Mouse (Mus musculus) liver, adult 2 months (tissue): ENCODE data around the gene Pik3ap1. TPM values are rescaled to one million over a fixed set of nuclear protein-coding genes. Genes with fewer than 3 reads are reported as not detected.

Experiments
- DNase-seq: peaks from one replicate; pipeline ENCODE4 v3.0.0-alpha.2; 2011; ENCODE audit warnings: low read depth, low spot score; ENCODE audit errors: extremely low read depth
- H3K27ac ChIP-seq: fragments of 200-500 bp; replicated peaks from 2 replicates; pipeline ENCODE4 v1.5.1; 2012; ENCODE audit warnings: low read depth, mild to moderate bottlenecking, control low read depth, inconsistent platforms, low read length; ENCODE audit not compliant: insufficient read depth
- H3K27me3 ChIP-seq: fragments of 200-500 bp; 2 replicates; pipeline ENCODE4 v1.6.1; 2012; ENCODE audit warnings: mild to moderate bottlenecking, moderate library complexity, low read length, inconsistent platforms; ENCODE audit not compliant: control insufficient read depth, insufficient read depth
- H3K36me3 ChIP-seq: fragments of 200-500 bp; 2 replicates; pipeline ENCODE4 v1.6.1; 2012; ENCODE audit warnings: low read length, inconsistent platforms; ENCODE audit not compliant: control insufficient read depth, insufficient read depth
- H3K4me1 ChIP-seq: fragments of 200-500 bp; 2 replicates; pipeline ENCODE4 v1.6.1; 2011; ENCODE audit warnings: low read length; ENCODE audit not compliant: control insufficient read depth, insufficient read depth
- H3K4me3 ChIP-seq: fragments of 200-500 bp; 2 replicates; pipeline ENCODE4 v1.5.1; 2011; ENCODE audit warnings: low read depth, mild to moderate bottlenecking, control low read depth, low read length, moderate library complexity; ENCODE audit not compliant: insufficient read depth
- H3K79me2 ChIP-seq: fragments of 200-500 bp; 2 replicates; pipeline ENCODE4 v1.6.1; 2012; ENCODE audit warnings: inconsistent platforms, mild to moderate bottlenecking, low read length, moderate library complexity; ENCODE audit not compliant: control insufficient read depth, insufficient read depth
- H3K9ac ChIP-seq: fragments of 200-500 bp; 2 replicates; pipeline ENCODE4 v1.6.1; 2012; ENCODE audit warnings: low read depth, mild to moderate bottlenecking, control low read depth, inconsistent platforms, low read length
- CTCF ChIP-seq: fragments of 200-500 bp; IDR thresholded peaks from 2 replicates; pipeline ENCODE4 v1.5.1; 2011; ENCODE audit warnings: low read depth, low read length, control low read depth
- POLR2A ChIP-seq: fragments of 200-500 bp; IDR thresholded peaks from 2 replicates; pipeline ENCODE4 v1.6.1; 2011; ENCODE audit warnings: low read length, control low read depth; ENCODE audit not compliant: insufficient read depth; ENCODE audit errors: extremely low read depth
- WGBS: fragments of 180-500 bp; shearing (Covaris S2); methylation state at CpG from one replicate; pipeline ENCODE4 v1.1.7; 2018; 5-methylcytosine and 5-hydroxymethylcytosine counted together
- polyA plus RNA-seq: library from polyadenylated mRNA; depleted of rRNA; stranded (reverse); fragments of >200 nt; gene quantifications from 2 replicates; pipeline ENCODE4 v1.2.3, GENCODE M21; 2012
- total RNA-seq: library from RNA; depleted of rRNA; stranded (reverse); fragments of >200 nt; gene quantifications from 2 replicates; pipeline ENCODE4 v1.2.3, GENCODE M21; 2014

Gene Pik3ap1
- total and polyA plus RNA-seq, 2 experiments: 21.7 to 31.9 TPM

DNA sequence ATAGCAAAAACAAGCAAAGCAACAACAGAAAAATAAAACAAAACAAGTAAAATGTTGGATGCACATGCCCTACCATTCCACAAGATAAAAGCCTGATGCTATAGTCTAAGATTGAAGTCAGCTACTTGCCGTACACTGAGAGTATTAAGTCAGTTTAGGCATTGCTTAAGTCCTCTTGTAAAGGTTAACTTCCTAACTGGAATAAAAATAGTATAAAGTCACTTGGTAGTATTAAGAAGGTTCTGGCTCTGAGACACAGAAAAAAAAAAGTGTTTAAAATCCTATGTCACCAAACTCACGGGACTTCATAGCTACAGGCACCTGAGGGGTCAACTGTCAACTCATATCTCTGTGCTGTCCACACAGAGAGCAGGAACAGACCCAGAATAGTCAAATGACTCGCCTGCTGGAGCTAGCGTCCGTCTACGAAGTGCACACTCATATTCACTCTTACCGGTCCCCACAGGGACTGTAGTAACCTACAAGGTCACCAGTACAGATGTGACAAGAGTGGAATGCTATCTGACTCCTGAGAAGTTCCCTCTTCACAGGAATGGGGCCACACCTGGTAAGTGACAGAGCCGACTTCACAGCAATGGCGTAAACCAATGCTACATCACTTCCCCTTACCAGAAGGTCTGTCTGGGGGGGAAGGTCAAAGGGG is 17.9 kb downstream of the Pik3ap1 start:
- no peak for DNase-seq
- 76% methylated on average over 9 of the region's 9 CpGs for WGBS

GRCm38 (mm10) chr19:41366192-41366853 is 18.6 kb downstream of the Pik3ap1 start:
- Histone ChIP-seq H3K36me3 (peaks cover 8% of the 10 kb centered on the region), H3K9ac (no peak overlapping the region), H3K27me3 (no peaks in the 10 kb centered on the region), H3K4me1 (peaks cover 10% of the 10 kb centered on the region), H3K27ac (no peak overlapping the region), H3K79me2 (peaks cover 35% of the 10 kb centered on the region), H3K4me3 (no peak overlapping the region)
- 92% methylated on average over 16 of the region's 16 CpGs for WGBS
- no peak for DNase-seq
- TF ChIP-seq POLR2A (no peak), CTCF (no peak)

More for the DNA sequence above, 17.9 kb downstream of the Pik3ap1 start:
- peaks cover 32% of the 10 kb centered on the region for H3K79me2 ChIP-seq
- no peaks in the 10 kb centered on the region for H3K27me3 ChIP-seq
- TF ChIP-seq CTCF: no peak
- TF ChIP-seq POLR2A: no peak
- no peak overlapping the region for H3K4me3 ChIP-seq
- H3K4me1 ChIP-seq: peaks cover 12% of the 10 kb centered on the region
- no peak overlapping the region for H3K27ac ChIP-seq
- peaks cover 8% of the 10 kb centered on the region for H3K36me3 ChIP-seq
- no peak overlapping the region for H3K9ac ChIP-seq

DNA sequence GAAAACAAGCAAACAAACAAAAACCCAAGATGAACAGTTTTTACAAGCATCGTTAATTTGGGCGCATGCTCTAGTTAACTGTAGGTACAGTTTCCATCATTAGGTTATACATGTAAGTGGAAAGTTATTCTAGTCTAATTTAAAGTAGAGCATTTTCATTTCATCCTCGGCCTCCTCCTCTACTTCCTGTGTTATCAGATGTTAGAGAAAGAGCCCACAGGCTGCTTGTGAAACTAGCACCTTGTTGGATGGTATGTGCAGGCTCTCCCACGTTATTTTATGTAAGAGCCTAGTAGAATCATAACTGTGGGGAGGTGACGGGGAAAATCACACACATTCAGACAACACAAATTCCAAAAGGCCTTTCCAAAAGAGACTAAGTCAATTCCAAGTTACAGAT is 19.3 kb downstream of the Pik3ap1 start:
- Histone ChIP-seq H3K9ac (no peak overlapping the region), H3K79me2 (peaks cover 37% of the 10 kb centered on the region), H3K4me3 (no peak overlapping the region), H3K27ac (no peak overlapping the region), H3K27me3 (no peaks in the 10 kb centered on the region), H3K36me3 (peaks cover 8% of the 10 kb centered on the region), H3K4me1 (peaks cover 10% of the 10 kb centered on the region)
- 89% methylated on average over 5 of the region's 5 CpGs for WGBS
- no peak for DNase-seq
- TF ChIP-seq POLR2A: no peak
- TF ChIP-seq CTCF: no peak

GRCm38 (mm10) chr19:41364509-41364908 is 20.4 kb downstream of the Pik3ap1 start:
- WGBS: 52% methylated on average over 3 of the region's 3 CpGs
- no peaks in the 10 kb centered on the region for H3K27me3 ChIP-seq
- peaks cover under 1% of the 10 kb centered on the region for H3K4me1 ChIP-seq
- DNase-seq: peak; percentile 61
- no peak overlapping the region for H3K4me3 ChIP-seq
- H3K36me3 ChIP-seq: peaks cover 6% of the 10 kb centered on the region
- TF ChIP-seq POLR2A (no peak), CTCF (no peak)
- no peak overlapping the region for H3K9ac ChIP-seq
- H3K27ac ChIP-seq: no peak overlapping the region
- H3K79me2 ChIP-seq: peaks cover 36% of the 10 kb centered on the region; the same call in 1 of the 2 replicates

DNA sequence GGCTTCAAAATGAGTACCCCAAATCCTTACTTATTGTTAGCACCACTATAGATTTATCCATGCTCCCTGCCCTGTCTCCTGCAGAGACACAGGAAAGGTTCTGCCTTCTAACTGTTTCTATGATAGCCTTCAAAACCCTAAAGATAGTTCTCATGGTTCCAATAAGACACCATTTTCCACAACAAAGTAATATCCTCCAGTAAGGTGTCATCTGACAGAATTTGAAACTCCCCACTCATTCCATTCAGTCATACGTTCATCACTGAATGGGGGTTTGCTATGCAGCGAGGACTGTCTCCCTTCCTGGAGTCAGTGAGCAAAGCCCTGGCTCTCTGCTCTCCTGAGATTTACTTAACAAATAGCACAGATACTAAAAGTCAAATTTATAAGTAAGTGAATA is 21.9 kb downstream of the Pik3ap1 start:
- no peak overlapping the region for H3K27ac ChIP-seq
- no peak for TF ChIP-seq POLR2A
- TF ChIP-seq CTCF: no peak
- H3K79me2 ChIP-seq: peaks cover 34% of the 10 kb centered on the region; the same call in 1 of the 2 replicates
- H3K4me1 ChIP-seq: no peaks in the 10 kb centered on the region; the same call in none of the 2 replicates
- 91% methylated on average over 2 of the region's 2 CpGs for WGBS
- peaks cover 5% of the 10 kb centered on the region; the same call in 1 of the 2 replicates for H3K36me3 ChIP-seq
- no peaks in the 10 kb centered on the region for H3K27me3 ChIP-seq
- no peak overlapping the region for H3K9ac ChIP-seq
- DNase-seq: no peak
- no peak overlapping the region for H3K4me3 ChIP-seq

DNA sequence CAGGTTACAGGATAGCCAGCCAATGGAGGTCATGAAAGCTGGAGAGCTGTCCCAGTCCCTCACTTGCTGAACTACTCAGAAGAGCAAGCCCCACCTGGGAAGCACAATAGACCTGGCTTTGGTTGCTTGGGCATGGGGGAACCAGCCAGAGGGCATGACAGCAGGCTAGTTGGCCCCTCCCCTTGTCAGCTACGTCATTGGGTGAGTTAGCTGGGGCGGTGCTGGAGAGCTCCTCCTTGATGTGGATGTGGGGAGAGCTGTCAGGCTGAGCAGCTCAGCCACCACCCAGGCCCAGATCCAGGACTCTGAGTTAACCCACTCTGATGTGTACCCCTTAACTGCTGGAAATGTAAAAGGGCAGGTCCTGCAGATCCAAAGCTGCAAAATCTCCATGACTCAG is 24.4 kb downstream of the Pik3ap1 start:
- 46% methylated on average over 2 of the region's 2 CpGs for WGBS
- Histone ChIP-seq H3K27ac (no peak overlapping the region), H3K9ac (no peak overlapping the region), H3K79me2 (peaks cover 30% of the 10 kb centered on the region; the same call in 1 of the 2 replicates), H3K36me3 (peaks cover 3% of the 10 kb centered on the region; the same call in 1 of the 2 replicates), H3K27me3 (no peaks in the 10 kb centered on the region), H3K4me3 (no peak overlapping the region), H3K4me1 (no peaks in the 10 kb centered on the region)
- DNase-seq: no peak
- no peak for TF ChIP-seq POLR2A
- TF ChIP-seq CTCF: no peak
